Mouse (Mus musculus) mouse embryonic stem cell (cell line): ENCODE measurements at regions not wholly inside any gene's neighbourhood (a gene's known extent, or its start where the extent isn't known, plus 50 kb on each side); places are given as distances from the start of the nearest gene placed in this dataset.

Experiments
- in situ Hi-C, 2 experiments: fragments of 300-500 bp; cut with MboI; formaldehyde crosslinking; loops; 1 replicate in 1 of 2; 3 replicates in 1 of 2; pipeline ENCODE4 v1.14.3; 2019 to 2020; ENCODE audit warnings: low sequenced_read_pairs in 2 of 2, low pct_unique_long_range_greater_than_20kb in 1 of 2, mixed read lengths in 1 of 2; ENCODE audit not compliant: unreplicated experiment in 1 of 2

- in situ Hi-C loops = no loop called here
Observed at GRCm38 (mm10) chr5:74857861-74858260, 155.1 kb upstream of the Lnx1 start.

GRCm38 (mm10) chr5:74857161-74857560, 154.4 kb upstream of the Lnx1 start:
- in situ Hi-C loops = no loop called here

- in situ Hi-C loops = no loop called here
Observed at GRCm38 (mm10) chr5:74847824-74848223, 145.1 kb upstream of the Lnx1 start.

- in situ Hi-C loops = no loop called here
Observed at GRCm38 (mm10) chr5:74846674-74847073, 144.0 kb upstream of the Lnx1 start.

DNA sequence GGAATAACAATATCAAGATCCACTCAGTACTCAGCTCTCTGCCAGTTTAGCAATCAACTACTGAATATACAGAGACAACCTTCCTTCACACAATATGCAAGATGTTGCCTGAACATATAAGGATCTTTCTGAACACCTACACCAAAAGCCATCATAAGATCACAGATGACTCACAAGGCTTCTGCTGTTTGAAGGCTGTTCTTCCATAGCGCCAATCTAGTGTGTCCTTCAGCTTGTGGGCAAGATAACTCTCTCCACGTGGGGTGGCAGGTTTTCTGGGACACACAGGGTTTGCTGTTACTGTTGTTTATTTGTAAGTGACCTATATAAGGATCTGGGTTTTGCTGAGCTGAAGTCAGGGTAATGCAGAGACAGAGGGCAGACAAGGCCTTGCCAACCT, 131.7 kb upstream of the Lnx1 start:
- in situ Hi-C loops = no loop called here

GRCm38 (mm10) chr5:74833887-74834286, 131.2 kb upstream of the Lnx1 start:
- in situ Hi-C loops = no loop called here

- in situ Hi-C loops = no loop called here
Observed at GRCm38 (mm10) chr5:74832011-74832410, 129.3 kb upstream of the Lnx1 start.

- in situ Hi-C loops = no loop called here
Observed at GRCm38 (mm10) chr5:74830646-74831045, 127.9 kb upstream of the Lnx1 start.

GRCm38 (mm10) chr5:74829003-74829402, 126.3 kb upstream of the Lnx1 start:
- in situ Hi-C loops = no loop called here

- in situ Hi-C loops = no loop called here
Observed at GRCm38 (mm10) chr5:74827944-74828343, 125.2 kb upstream of the Lnx1 start.

GRCm38 (mm10) chr5:74825517-74826254, 123.0 kb upstream of the Lnx1 start:
- in situ Hi-C loops = no loop called here

DNA sequence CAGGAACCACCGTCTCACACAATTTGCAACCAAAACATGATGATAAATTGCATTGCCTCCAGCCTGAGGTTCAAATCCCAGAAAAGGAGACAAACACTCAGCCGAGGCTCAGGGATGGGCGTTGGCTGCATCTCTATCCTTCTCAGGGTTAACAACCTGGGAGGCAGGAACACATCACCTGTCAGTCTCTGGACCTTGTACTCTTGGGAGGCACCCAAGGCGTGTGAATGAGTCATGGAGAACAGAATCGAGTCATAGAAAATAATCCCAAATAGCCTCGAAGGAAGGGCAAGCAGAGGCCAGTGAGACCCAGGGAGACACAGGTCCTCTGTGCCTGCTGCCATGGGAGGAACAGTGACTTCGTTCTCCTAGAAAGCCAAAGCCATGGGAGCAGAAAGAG, 121.0 kb upstream of the Lnx1 start:
- in situ Hi-C loops = loop anchor here in 1 of 2 experiments (25.0 kb wide), 1 partner anchor 339 kb away; the partner anchor contains the start of gene Pdgfra

DNA sequence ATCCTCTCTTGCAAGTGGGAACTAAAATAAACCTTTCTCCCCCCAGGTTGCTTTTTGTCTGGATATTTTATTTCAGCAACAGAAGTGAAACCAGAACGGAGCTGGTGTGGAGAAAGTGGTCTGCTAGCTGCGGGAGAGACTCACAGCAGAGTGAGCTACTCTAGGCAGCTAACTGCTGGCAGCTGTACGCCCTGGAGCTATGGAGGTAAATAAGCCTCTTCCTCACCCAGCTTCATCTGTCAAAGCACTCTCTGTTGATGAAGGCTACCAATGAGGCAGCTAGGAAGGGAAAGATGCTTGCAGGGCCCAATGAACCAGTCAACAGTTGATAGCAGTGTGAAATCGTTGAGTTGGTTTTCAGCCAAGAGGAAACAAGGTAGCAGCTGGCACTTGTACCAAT, 119.3 kb upstream of the Lnx1 start:
- in situ Hi-C loops = loop anchor here in 1 of 2 experiments (25.0 kb wide), 1 partner anchor 340 kb away; the partner anchor contains the start of gene Pdgfra

- in situ Hi-C loops = loop anchor here in 1 of 2 experiments (25.0 kb wide), 1 partner anchor 346 kb away; the partner anchor contains the start of gene Pdgfra
Observed at GRCm38 (mm10) chr5:74816523-74816922, 113.8 kb upstream of the Lnx1 start.

DNA sequence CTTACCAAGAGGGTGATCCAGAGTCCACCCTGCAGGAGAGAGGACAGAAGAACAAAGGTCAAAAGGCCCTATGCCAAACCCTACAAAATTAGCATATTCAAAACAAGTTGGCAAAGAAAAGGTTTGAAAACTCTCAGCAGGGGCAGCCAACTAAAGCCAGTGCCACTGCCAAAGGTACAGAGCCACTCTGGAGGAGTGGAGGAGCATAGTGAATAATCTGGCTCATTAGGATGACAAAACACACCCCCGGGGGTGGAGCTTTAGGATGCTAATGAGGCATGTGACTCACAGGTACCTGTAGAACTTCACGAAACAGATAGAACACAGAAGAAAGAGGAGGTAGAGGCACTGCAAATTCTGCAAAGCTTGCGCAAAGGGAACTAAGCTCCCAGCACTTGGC, 110.7 kb upstream of the Lnx1 start:
- in situ Hi-C loops = loop anchor here in 1 of 2 experiments (25.0 kb wide), 1 partner anchor 349 kb away; the partner anchor contains the start of gene Pdgfra

- in situ Hi-C loops = loop anchor here in 1 of 2 experiments (25.0 kb wide), 1 partner anchor 351 kb away; the partner anchor contains the start of gene Pdgfra
Observed at GRCm38 (mm10) chr5:74811046-74811445, 108.3 kb upstream of the Lnx1 start.

- in situ Hi-C loops = loop anchor here in 1 of 2 experiments (25.0 kb wide), 1 partner anchor 355 kb away; the partner anchor contains the start of gene Pdgfra
Observed at GRCm38 (mm10) chr5:74807581-74808221, 105.0 kb upstream of the Lnx1 start.

DNA sequence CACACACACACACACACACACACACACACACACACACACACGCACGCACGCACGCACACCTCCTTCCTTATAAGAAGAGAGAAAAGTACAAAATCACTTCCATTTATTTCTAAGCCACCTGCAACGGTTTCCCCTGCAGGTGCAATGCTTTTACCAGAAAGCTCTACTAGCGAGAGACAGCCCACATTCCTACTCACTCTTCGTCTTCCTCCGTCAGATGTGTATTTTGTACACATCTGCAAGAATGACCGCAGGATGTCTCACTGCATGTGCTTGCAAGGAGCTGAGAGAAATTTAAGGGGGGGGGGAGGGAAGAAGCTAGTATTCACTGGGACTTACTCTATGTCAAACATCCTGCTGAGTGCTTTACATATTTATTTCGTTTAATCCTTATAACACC, 99.2 kb upstream of the Lnx1 start:
- in situ Hi-C loops = loop anchor here in 1 of 2 experiments (25.0 kb wide), 1 partner anchor 360 kb away; the partner anchor contains the start of gene Pdgfra

DNA sequence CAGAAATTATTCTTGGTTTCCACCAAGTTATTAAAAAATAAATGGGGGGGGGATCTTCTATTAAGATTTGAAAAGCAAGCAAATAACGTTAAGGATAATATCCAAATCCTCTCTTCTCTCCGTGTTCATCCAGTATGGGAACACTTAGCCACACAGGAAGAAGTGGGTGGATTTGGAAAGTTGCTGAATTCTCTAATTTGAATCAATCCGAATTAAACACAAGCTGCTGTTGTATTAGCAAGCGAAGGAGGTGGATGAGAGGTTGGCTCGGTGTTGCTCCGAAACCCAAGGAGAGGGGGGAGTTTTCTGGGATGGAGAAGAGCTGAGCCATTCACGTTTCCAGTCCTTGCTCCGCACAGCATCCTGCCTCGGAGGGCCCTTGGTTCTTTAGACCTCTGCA, 97.6 kb upstream of the Lnx1 start:
- in situ Hi-C loops = loop anchor here in 1 of 2 experiments (25.0 kb wide), 1 partner anchor 362 kb away; the partner anchor contains the start of gene Pdgfra
